Mouse (Mus musculus) Patski (cell line): ENCODE data around the gene Prune1. TPM values are rescaled to one million over a fixed set of nuclear protein-coding genes. Genes with fewer than 3 reads are reported as not detected.

Experiments
- ATAC-seq: fragments of 100-300 bp; one replicate; pipeline ENCODE4 v1.8.0; 2021
- CTCF ChIA-PET: fragments of 350-600 bp; sonication (Branson Sonifier 250); formaldehyde crosslinking; loops from one replicate; lab custom pipeline; 2022; ENCODE audit warnings: inconsistent platforms; lab: Charles Lee
- POLR2A ChIA-PET: fragments of 350-600 bp; sonication (Branson Sonifier 250); formaldehyde crosslinking; loops from one replicate; lab custom pipeline; 2022; ENCODE audit warnings: antibody characterized with exemption, inconsistent platforms; lab: Charles Lee
- DNase-seq: peaks from one replicate; pipeline ENCODE4 v3.0.0-alpha.2; 2011; ENCODE audit warnings: low read depth, low spot score
- H3K27me3 ChIP-seq: fragments of 371-371 bp; one replicate; pipeline ENCODE4 v1.5.1; 2021
- CTCF ChIP-seq: fragments of 100-300 bp; IDR thresholded peaks from one replicate; pipeline ENCODE4 v1.5.1; 2021
- in situ Hi-C: fragments of 300-500 bp; cut with MboI; formaldehyde crosslinking; loops from 3 replicates; pipeline ENCODE4 v1.11.1; 2018; ENCODE audit warnings: low pct_unique_long_range_greater_than_20kb, mixed read lengths
- polyA plus RNA-seq: library from polyadenylated mRNA; unstranded; gene quantifications from one replicate; pipeline ENCODE4 v1.2.3, GENCODE M21; 2021

Gene Prune1
- polyA plus RNA-seq, 1 experiment from 2014 or later = 42.2 TPM

DNA sequence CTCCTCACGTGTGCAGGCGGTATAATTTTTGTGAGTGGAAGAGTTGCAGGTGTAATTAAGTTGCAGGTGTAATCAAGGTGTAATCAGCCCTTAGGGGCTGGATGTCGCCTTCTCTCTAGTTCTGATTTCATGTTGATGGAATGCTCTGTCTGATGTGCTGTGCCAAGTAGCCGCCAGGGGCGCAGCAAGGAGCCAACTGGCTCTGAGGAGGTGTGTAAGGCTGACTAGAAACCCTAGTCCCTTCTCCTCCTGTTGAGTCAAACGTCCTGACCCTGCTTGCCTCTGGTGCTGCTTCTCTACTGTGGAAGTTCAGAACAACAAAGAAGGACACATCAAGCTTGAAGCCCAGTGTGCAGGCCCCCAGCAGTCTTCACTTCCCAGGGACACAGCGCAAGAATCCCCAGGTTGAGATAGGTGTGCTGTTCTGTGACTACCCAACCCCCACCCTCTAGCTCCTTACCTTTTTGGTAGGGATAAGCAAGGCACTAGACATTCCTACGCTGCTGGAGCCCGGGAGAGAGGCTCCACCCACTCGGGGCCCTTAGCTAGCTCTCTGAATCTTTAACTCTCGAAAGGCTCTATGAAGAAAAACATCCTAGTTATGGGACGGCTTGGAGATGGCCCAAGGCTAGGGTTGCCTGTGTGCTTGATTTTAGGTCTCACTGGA is 35.7 kb upstream of the Prune1 start:
- ChIA-PET POLR2A (interaction anchor here (0.6 kb wide), 3 partner anchors 16 to 338 kb away, joined by 3 read pairs; partner anchors contain the start of gene Vps72), CTCF (interaction anchor here (0.7 to 1.5 kb wide), 8 partner anchors 8 to 160 kb away, joined by 3 to 4 read pairs (median 3); no protein-coding TSS in a partner anchor)
- no peaks in the 10 kb centered on the region for H3K27me3 ChIP-seq
- no peak for TF ChIP-seq CTCF
- DNase-seq = no peak
- peak; percentile 66 for ATAC-seq
- in situ Hi-C loops = no loop called here

DNA sequence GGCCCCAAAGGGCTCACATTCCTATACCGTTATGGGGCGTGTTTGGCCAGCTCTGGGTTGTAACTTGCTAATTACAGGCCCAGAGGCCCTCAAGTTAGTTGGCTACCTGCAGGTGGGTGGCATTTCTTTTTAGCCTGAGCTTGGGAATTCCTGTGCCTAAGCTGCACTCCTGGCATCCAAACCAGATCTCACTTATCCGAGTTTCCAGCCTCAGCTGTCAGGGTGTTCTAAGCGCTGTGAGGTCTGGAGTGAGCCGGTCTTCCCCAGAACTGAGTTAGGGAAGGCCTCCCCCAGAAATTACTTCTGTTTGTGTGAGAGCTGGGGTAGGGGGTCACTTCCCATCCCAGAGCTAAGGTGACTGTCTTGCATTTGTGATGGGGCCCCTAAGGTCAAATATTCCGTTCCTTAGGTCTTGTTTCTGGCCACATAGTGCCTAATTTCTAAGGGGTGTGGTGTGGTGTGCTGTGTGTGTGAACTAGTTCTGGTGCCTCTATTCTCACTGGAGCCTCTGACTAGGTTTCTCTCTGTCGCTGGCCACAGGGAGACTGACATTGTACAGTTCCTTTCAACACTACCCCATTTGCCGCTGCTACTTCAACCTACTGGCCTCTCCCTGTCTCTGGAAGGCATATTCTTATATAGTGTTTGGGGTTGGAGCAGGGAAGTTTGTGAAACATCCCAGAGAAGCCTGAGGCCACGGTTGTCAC is 34.1 kb upstream of the Prune1 start:
- H3K27me3 ChIP-seq = no peaks in the 10 kb centered on the region
- ChIA-PET POLR2A (interaction anchor here (0.7 to 1.8 kb wide), 5 partner anchors 19 to 33 kb away, joined by 3 to 4 read pairs (median 4); no protein-coding TSS in a partner anchor), CTCF (interaction anchor here (0.9 to 2.5 kb wide), 6 partner anchors 9 to 78 kb away, joined by 3 to 7 read pairs (median 4); no protein-coding TSS in a partner anchor)
- no peak for TF ChIP-seq CTCF
- DNase-seq = no peak
- in situ Hi-C loops = no loop called here
- peak; percentile 10 for ATAC-seq

DNA sequence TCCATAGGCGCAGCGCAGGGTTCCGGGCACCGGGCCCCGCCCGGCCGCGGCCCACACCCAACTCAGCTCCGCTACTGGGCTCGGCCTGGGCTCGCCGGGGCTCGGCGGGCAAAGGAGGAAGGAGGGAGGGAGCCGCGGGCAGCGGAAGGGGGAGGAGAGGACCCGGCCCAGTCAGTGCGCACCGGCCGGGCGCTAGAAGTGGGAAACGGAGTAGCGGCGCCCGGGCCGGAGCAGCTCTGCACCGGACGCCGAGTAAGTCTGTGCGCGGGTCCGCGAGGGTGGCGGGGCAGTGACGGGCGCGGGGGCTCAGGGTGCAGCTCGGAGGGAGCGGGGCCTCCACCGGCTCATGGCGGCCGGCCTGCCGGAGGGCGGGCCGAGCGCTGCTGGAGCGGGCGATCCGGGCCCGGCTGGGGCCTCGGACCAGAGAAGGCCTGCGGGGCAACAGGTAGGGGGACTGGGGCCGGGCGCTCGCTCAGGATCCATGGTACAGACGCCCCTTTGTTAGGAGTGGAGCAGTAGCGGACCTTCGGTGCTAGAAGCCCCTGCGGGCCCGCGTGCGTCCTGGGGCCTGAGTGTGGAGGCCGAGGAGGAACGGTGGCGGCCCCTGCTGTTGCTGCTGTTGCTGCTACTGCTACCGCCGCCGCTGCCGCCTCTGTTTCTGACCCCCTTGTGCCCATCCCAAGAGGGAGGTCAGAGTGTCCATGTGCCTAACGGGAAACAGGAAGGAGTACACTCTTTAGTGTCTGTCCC is 33.4 kb upstream of the Prune1 start:
- CTCF ChIA-PET = interaction anchor here (1.1 to 2.5 kb wide), 6 partner anchors 10 to 79 kb away, joined by 3 to 7 read pairs (median 4); no protein-coding TSS in a partner anchor
- TF ChIP-seq CTCF = no peak
- DNase-seq = peak; percentile 61
- in situ Hi-C loops = no loop called here
- no peaks in the 10 kb centered on the region for H3K27me3 ChIP-seq
- POLR2A ChIA-PET = interaction anchor here (0.7 to 1.8 kb wide), 8 partner anchors 8 to 188 kb away, joined by 3 to 5 read pairs (median 3); no protein-coding TSS in a partner anchor
- peak; percentile 68 for ATAC-seq

DNA sequence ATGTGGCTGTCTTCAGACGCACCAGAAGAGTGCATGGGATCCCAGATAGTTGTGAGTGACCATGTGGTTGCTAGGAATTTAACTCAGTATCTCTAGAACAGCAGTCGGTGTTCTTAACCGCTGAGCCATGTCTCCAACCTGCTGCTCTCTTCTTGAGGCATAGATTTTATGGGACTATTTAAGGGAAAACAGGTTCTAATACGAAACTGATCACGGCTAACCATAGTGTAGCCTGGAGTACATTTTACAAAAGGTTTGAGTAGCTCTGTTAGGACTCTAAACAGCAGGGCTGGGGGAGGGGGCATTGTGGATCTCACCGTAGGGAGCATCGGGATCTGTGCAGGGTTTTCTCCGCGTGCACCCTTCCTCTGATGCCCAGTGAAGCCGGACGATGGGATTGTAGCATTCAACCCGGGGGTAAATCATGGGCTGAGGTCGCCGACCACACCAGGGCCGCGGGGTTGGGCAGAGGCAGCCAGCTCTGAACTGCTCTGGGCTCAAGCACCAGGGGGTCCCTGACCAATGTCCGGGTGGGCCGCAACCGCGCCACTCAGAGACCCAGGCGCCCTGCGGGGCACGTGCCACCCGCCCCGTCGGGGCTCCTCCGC is 32.7 kb upstream of the Prune1 start, which contains the start of gene Cers2:
Gene Cers2, plus strand, starts transcription at position 306 of the 608 bp plus-strand sequence.
- POLR2A ChIA-PET = interaction anchor here (0.7 to 1.8 kb wide), 7 partner anchors 8 to 187 kb away, joined by 3 to 5 read pairs (median 3); no protein-coding TSS in a partner anchor
- in situ Hi-C loops = no loop called here
- ATAC-seq (peak; percentile 0), DNase-seq (no peak)
- no peaks in the 10 kb centered on the region for H3K27me3 ChIP-seq
- CTCF ChIA-PET = interaction anchor here (1.2 to 2.5 kb wide), 2 partner anchors 10 to 35 kb away, joined by 3 to 7 read pairs; no protein-coding TSS in a partner anchor
- TF ChIP-seq CTCF = no peak

DNA sequence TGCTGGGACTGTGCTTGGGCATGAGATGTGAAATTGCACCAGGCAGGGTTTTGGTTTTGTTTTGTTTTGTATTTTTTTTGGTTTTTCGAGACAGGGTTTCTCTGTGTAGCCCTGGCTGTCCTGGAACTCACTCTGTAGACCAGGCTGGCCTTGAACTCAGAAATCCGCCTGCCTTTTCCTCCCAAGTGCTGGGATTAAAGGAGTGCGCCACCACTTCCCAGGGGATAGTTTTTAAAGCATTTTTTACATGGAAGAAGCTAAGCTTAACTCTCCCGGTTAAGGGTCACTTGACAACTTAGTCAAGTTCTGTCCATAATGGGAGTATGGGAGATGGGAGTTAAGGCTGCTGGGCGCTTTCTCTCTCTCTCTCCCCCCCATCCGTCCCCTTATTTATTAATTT is 32.2 kb upstream of the Prune1 start:
- no peaks in the 10 kb centered on the region for H3K27me3 ChIP-seq
- ChIA-PET POLR2A (interaction anchor here (0.8 to 1.4 kb wide), 2 partner anchors 9 to 21 kb away, joined by 3 to 5 read pairs; no protein-coding TSS in a partner anchor), CTCF (interaction anchor here (1.2 to 2.5 kb wide), 2 partner anchors 11 to 34 kb away, joined by 3 to 7 read pairs; no protein-coding TSS in a partner anchor)
- no peak for DNase-seq
- ATAC-seq = no peak
- in situ Hi-C loops = no loop called here
- no peak for TF ChIP-seq CTCF

DNA sequence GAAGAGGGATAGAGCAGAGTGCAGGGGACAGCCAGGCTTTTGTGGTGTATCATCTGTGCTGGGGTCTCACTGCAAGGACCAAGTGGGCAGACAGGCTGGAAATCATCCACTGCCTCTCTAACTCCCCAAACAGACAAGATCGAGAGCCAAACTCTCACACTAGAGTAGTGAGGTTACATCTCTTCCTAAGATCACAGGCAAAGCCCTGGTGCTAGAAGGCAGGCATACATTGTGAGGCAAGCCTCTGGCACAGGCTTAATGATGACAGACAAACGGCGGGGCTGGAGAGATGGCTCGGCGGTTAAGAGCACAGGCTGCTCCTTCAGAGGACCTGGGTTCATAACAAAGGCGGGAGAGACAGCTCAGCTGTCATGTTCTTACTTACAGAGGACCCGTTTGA is 31.6 kb upstream of the Prune1 start:
- DNase-seq = no peak
- POLR2A ChIA-PET = interaction anchor here (1.4 kb wide), 1 partner anchor 20 kb away, joined by 5 read pairs; no protein-coding TSS in a partner anchor
- in situ Hi-C loops = no loop called here

DNA sequence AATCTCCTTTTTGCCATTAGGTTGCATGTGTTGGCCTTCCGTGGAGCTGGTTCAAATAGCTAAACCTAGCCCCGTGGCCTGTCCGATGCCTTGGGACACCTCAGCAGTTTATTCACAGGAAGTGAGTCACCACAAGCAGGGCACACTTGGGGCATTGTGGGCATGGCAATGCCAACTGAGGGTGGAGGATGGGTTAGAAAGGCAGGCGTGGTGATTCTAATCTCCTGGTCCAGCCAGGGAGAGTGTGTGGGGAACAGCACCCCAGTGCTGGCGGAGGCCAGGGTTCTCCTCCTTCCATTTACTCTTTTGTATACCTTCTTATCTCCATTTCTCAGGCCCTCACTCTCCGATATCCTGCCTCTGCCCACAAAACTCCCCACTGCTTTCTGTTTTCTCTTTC is 30.7 kb upstream of the Prune1 start:
- TF ChIP-seq CTCF = no peak
- ATAC-seq (peak; percentile 42), DNase-seq (peak; percentile 88)
- POLR2A ChIA-PET = interaction anchor here (0.6 kb wide), 2 partner anchors 30 to 97 kb away, joined by 3 read pairs; no protein-coding TSS in a partner anchor
- H3K27me3 ChIP-seq = no peaks in the 10 kb centered on the region
- CTCF ChIA-PET = interaction anchor here (1.2 to 2.7 kb wide), 5 partner anchors 10 to 82 kb away, joined by 3 to 12 read pairs (median 3); no protein-coding TSS in a partner anchor
- in situ Hi-C loops = no loop called here

More for the DNA sequence above, 31.6 kb upstream of the Prune1 start:
- ATAC-seq = no peak
- CTCF ChIA-PET = interaction anchor here (1.6 to 2.5 kb wide), 2 partner anchors 10 to 12 kb away, joined by 3 to 7 read pairs; no protein-coding TSS in a partner anchor
- no peaks in the 10 kb centered on the region for H3K27me3 ChIP-seq
- no peak for TF ChIP-seq CTCF

DNA sequence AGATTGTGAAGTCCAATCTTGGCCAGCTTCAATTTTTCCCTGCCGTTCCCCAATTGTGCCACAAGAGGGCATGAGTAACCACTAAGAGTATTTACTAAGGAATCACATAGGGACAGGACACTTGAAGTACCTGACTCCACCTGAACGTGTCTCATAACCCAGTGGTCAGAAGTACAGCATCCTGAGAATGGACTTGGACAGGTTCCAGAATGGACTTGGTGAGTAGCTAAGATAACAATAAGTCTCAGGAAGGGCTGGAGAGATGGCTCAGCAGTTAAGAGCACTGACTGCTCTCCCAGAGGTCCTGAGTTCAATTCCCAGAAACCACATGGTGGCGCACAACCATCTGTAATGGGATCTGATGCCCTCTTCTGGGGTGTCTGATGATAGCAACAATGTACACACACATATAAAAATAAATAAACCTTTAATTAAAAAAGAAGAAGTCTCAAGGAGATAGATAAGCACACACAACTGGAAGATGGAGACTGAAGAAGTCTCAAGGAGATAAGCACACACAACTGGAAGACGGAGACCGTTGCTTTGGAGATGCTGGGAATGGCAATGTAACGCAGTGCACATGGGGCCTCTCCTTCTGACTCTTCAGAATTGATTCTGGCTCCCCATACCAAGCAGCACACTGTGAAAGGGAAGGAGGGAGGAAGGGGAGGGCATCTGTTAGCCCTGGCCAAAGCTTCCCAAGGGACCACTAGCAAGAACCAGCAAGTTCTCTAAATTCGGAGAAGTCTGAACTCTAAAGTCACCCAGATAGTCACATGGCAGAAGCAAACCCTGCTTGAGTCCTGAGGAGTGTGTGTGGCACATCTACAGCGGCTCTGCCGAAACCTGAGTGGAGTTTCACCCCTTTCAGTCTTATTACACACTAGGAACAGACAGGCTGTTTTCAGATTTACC is 29.3 kb upstream of the Prune1 start:
- no peak for TF ChIP-seq CTCF
- CTCF ChIA-PET = interaction anchor here (0.6 to 2.7 kb wide), 31 partner anchors 9 to 168 kb away, joined by 3 to 12 read pairs (median 4); partner anchors contain the start of genes 4930558C23Rik, Arnt and Mllt11
- ATAC-seq = no peak
- DNase-seq = peak; percentile 71
- POLR2A ChIA-PET = interaction anchor here (1.1 kb wide), 1 partner anchor 16 kb away, joined by 3 read pairs; no protein-coding TSS in a partner anchor
- in situ Hi-C loops = no loop called here
- H3K27me3 ChIP-seq = no peaks in the 10 kb centered on the region
